Mouse (Mus musculus): Measurements from ENCODE around the gene Efcab12.

DNA sequence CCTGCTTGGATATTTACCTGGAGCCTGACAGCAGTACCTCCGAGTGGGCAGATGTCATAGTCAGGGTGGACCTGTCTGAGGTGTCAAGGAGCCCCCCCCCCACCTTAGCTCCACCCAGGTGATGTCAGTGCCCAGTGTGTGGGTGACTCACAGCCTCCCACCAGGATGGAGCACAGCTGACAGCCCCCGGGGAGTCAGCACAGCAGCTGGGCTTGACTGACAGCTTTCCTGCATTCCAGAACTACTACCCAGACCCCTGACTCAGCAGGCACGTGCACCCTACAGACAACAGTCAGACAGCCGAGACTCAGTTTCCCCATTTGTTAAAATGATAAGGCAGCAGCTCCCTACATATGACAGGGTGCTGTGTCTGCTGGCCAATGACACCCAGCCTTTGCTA, 77.2 kb downstream of the Efcab12 start:
- TF ChIP-seq POLR2A (IDR thresholded peaks at IDR 0.05; ENCODE audit: low read depth, low read length) (no peak), MAFK (IDR thresholded peaks at IDR 0.05; ENCODE audit: insufficient replicate concordance, low read length) (no peak), CTCF (conservative IDR thresholded peaks at IDR 0.05 in 1 of 2, IDR thresholded peaks at IDR 0.05 in 1 of 2; ENCODE audit: low read depth in 2 of 2, low read length in 2 of 2) (no peak), TBP (conservative IDR thresholded peaks at IDR 0.05; ENCODE audit: low read depth, low read length) (no peak), ZMIZ1 (IDR thresholded peaks at IDR 0.05; ENCODE audit: low read depth, low read length) (no peak), E2F4 (IDR thresholded peaks at IDR 0.05; ENCODE audit: insufficient replicate concordance, low read depth, low read length) (no peak), USF2 (conservative IDR thresholded peaks at IDR 0.05; ENCODE audit: low read depth, low read length) (no peak)

All from CH12.LX (cell line).